Mouse (Mus musculus) lung, adult 2 months (tissue): ENCODE results near the gene Ighmbp2.

Source experiments
- CTCF ChIP-seq: fragments of 200-500 bp; IDR thresholded peaks from 2 replicates; pipeline ENCODE4 v1.5.1; 2011; ENCODE audit warnings: mild to moderate bottlenecking, low read length, control low read depth; ENCODE audit not compliant: insufficient read depth
- POLR2A ChIP-seq: fragments of 200-500 bp; IDR thresholded peaks from 2 replicates; pipeline ENCODE4 v1.6.1; 2011; ENCODE audit warnings: low read depth, mild to moderate bottlenecking, control low read depth, low read length, borderline replicate concordance; ENCODE audit errors: extremely low read depth

- TF ChIP-seq POLR2A: no peak
- no peak for TF ChIP-seq CTCF
These were observed 11.5 kb downstream of the Ighmbp2 start for GRCm38 (mm10) chr19:3271366-3271765.
